Mouse (Mus musculus) midbrain, embryonic 12.5 days (tissue): ENCODE measurements around the gene Gm28308. TPM values are rescaled to one million over a fixed set of nuclear protein-coding genes. Genes with fewer than 3 reads are reported as not detected.
A peak's percentile ranks its signal among the peaks of the same experiment; 100 is the strongest.

Experiments used
- ATAC-seq: fragments of 200-750 bp; cut with Nextera tagmentation; 2 replicates; pipeline ENCODE4 v1.8.0; 2017; ENCODE audit warnings: low read depth, moderate TSS enrichment, moderate library complexity; ENCODE audit not compliant: low FRiP score
- H3K27ac ChIP-seq: fragments of 300-500 bp; sonication (generic); replicated peaks from 2 replicates; pipeline ENCODE4 v1.5.1; 2016; ENCODE audit warnings: mild to moderate bottlenecking
- H3K27me3 ChIP-seq: fragments of 300-500 bp; sonication (generic); 2 replicates; pipeline ENCODE4 v1.6.1; 2016; ENCODE audit warnings: mild to moderate bottlenecking
- H3K36me3 ChIP-seq: fragments of 300-500 bp; sonication (generic); 2 replicates; pipeline ENCODE4 v1.6.1; 2016
- H3K4me1 ChIP-seq: fragments of 300-500 bp; sonication (generic); 2 replicates; pipeline ENCODE4 v1.6.1; 2016
- H3K4me2 ChIP-seq: fragments of 300-500 bp; sonication (generic); replicated peaks from 2 replicates; pipeline ENCODE4 v1.6.1; 2016; ENCODE audit warnings: mild to moderate bottlenecking, moderate library complexity
- H3K4me3 ChIP-seq: fragments of 300-500 bp; sonication (generic); 2 replicates; pipeline ENCODE4 v1.5.1; 2016; ENCODE audit warnings: mild to moderate bottlenecking
- H3K9ac ChIP-seq: fragments of 300-500 bp; sonication (generic); replicated peaks from 2 replicates; pipeline ENCODE4 v1.6.1; 2016; ENCODE audit warnings: mild to moderate bottlenecking, moderate library complexity
- H3K9me3 ChIP-seq: fragments of 300-500 bp; sonication (generic); 2 replicates; pipeline ENCODE4 v1.6.1; 2016; ENCODE audit warnings: mild to moderate bottlenecking
- WGBS: fragments of 180-500 bp; shearing (Covaris S2); methylation state at CpG from one replicate; pipeline ENCODE4 v1.1.7; 2016; 5-methylcytosine and 5-hydroxymethylcytosine counted together
- polyA plus RNA-seq: library from polyadenylated mRNA; unstranded; fragments of >200 nt; fragmentation: Nextera tagmentation; extraction: Ambion mirVana; gene quantifications from 2 replicates; pipeline ENCODE4 v1.2.1, GENCODE M21; 2016

Gene Gm28308
- polyA plus RNA-seq, 1 experiment from 2014 or later: not detected

GRCm38 (mm10) chr6:52179690-52180089, 33.4 kb downstream of the Gm28308 start:
- WGBS: under 1% methylated on average over 10 of the region's 10 CpGs
- no peak overlapping the region for H3K27ac ChIP-seq
- ATAC-seq: no peak
- no peak overlapping the region for H3K9ac ChIP-seq
- no peak overlapping the region for H3K4me3 ChIP-seq
- H3K4me2 ChIP-seq: no peak overlapping the region
- H3K9me3 ChIP-seq: no peaks in the 10 kb centered on the region
- no peaks in the 10 kb centered on the region for H3K36me3 ChIP-seq
- H3K27me3 ChIP-seq: peaks cover 100% of the 10 kb centered on the region
- no peaks in the 10 kb centered on the region for H3K4me1 ChIP-seq

- no peak overlapping the region for H3K4me2 ChIP-seq
- no peak overlapping the region for H3K9ac ChIP-seq
- H3K27me3 ChIP-seq: peaks cover 97% of the 10 kb centered on the region
- no peak overlapping the region for H3K4me3 ChIP-seq
- H3K27ac ChIP-seq: no peak overlapping the region
- no peak for ATAC-seq
- 0% methylated on average over 4 of the region's 4 CpGs for WGBS
- H3K36me3 ChIP-seq: no peaks in the 10 kb centered on the region
- H3K4me1 ChIP-seq: no peaks in the 10 kb centered on the region
- H3K9me3 ChIP-seq: no peaks in the 10 kb centered on the region
Measured at GRCm38 (mm10) chr6:52178918-52179665, 34.0 kb downstream of the Gm28308 start.

DNA sequence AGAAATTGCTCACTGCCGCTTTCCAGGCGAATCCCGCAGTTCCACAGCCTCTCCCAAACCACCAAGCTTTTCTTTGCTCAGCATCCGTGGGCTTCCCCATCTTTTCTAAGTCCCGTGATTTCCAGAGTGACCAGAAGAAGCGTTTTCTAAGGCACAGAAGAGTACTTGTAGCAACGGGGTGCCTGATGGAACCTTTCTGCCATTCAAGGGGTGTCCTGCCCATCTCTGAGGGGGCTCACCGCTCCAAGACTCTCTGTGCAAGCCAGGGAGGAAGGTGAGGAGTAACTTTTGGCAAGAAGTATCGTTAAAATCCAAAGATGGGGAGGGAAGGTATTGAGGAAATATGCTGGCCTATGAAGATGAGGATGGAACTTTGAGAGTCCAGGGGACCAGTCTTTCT, 35.3 kb downstream of the Gm28308 start:
- ATAC-seq: no peak
- Histone ChIP-seq H3K4me2 (no peak overlapping the region), H3K4me1 (peaks cover 1% of the 10 kb centered on the region), H3K9me3 (no peaks in the 10 kb centered on the region), H3K27ac (no peak overlapping the region), H3K36me3 (no peaks in the 10 kb centered on the region), H3K27me3 (peaks cover 96% of the 10 kb centered on the region), H3K9ac (no peak overlapping the region), H3K4me3 (no peak overlapping the region)
- WGBS: 1% methylated on average over 9 of the region's 9 CpGs

DNA sequence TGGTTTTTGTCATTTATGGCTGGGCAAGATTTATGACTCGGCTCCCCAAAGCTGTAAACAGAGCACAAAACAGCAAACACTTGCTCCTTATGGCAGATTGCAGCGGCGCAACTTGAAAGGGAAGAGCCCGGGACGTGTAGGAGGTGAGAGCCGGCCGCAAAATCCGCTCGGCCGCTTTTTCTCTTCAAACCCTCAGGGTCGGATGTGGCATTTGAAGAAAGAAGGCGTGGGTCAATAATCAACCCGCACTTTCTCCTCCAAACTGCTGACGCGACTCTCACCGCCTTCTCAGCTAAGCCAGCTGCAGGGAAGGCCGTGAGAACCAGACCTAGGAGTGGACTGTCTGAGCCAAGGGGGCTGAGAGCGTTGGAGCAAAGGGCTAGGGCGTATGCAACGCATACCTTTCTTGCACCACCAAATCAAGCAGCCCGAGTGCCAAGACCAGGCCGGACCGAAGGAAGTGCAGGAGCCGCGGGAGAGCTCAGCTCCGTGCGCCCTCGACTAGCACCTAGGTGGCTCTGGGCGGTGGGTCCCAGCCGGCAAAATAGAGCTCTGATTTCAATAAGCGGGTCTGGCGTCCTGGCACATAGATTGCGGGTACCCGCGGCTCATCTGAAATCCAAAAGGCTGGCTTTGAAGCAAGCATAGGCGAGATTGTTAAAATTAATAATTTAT, 35.9 kb downstream of the Gm28308 start, which contains the start of gene 5730596B20Rik:
TSS of gene 5730596B20Rik (plus strand) at position 438 of the 675 bp plus-strand sequence.
- Histone ChIP-seq H3K36me3 (no peaks in the 10 kb centered on the region), H3K9ac (no peak within 1 kb of the TSS), H3K27ac (no peak within 1 kb of the TSS), H3K9me3 (no peaks in the 10 kb centered on the region), H3K4me1 (peaks cover 7% of the 10 kb centered on the region), H3K4me3 (no peak within 1 kb of the TSS), H3K4me2 (no peak within 1 kb of the TSS), H3K27me3 (peaks cover 96% of the 10 kb centered on the region)
- ATAC-seq: no peak
- under 1% methylated on average over 36 of the region's 36 CpGs for WGBS

GRCm38 (mm10) chr6:52176391-52176790, 36.7 kb downstream of the Gm28308 start:
- H3K4me3 ChIP-seq: no peak overlapping the region
- 2% methylated on average over 6 of the region's 6 CpGs for WGBS

DNA sequence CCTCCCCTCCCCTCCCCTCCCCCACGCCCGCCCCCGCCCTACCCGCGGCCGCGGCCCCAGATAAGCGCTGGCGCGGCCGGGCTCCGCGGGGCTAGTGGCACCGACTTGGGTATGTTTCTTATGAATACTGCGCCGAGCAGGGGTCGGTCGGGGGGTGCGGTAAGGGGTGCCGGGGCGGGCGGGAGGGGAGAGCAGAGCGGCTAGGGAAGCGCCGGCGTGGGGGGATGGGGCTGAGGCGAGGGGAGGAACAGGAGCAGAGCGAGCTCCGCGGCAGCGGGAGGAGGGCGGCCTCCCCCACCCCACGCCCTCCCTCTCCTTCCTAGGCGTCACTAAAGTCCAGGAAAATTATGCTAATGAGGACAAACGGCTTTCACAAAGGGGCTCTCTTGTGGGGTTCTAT, 37.3 kb downstream of the Gm28308 start:
- 2% methylated on average over 18 of the region's 35 CpGs for WGBS
- H3K9ac ChIP-seq: no peak overlapping the region
- H3K27me3 ChIP-seq: peaks cover 96% of the 10 kb centered on the region
- peak overlapping the region; percentile 13 for H3K4me3 ChIP-seq
- no peak for ATAC-seq
- no peaks in the 10 kb centered on the region for H3K9me3 ChIP-seq
- H3K4me1 ChIP-seq: peaks cover 10% of the 10 kb centered on the region
- H3K4me2 ChIP-seq: no peak overlapping the region
- no peaks in the 10 kb centered on the region for H3K36me3 ChIP-seq
- H3K27ac ChIP-seq: no peak overlapping the region

More at GRCm38 (mm10) chr6:52176391-52176790, 36.7 kb downstream of the Gm28308 start:
- H3K36me3 ChIP-seq: no peaks in the 10 kb centered on the region
- no peak overlapping the region for H3K4me2 ChIP-seq
- no peak overlapping the region for H3K9ac ChIP-seq
- no peak overlapping the region for H3K27ac ChIP-seq
- H3K27me3 ChIP-seq: peaks cover 96% of the 10 kb centered on the region
- no peaks in the 10 kb centered on the region for H3K9me3 ChIP-seq
- no peak for ATAC-seq
- H3K4me1 ChIP-seq: peaks cover 10% of the 10 kb centered on the region

GRCm38 (mm10) chr6:52174968-52175751, 38.0 kb downstream of the Gm28308 start:
- Histone ChIP-seq H3K36me3 (no peaks in the 10 kb centered on the region), H3K9me3 (no peaks in the 10 kb centered on the region), H3K4me1 (peaks cover 10% of the 10 kb centered on the region), H3K9ac (no peak overlapping the region), H3K4me2 (no peak overlapping the region), H3K27me3 (peaks cover 96% of the 10 kb centered on the region), H3K4me3 (peak overlapping the region; percentile 13), H3K27ac (no peak overlapping the region)
- no peak for ATAC-seq
- 1% methylated on average over 41 of the region's 41 CpGs for WGBS

GRCm38 (mm10) chr6:52173648-52174047, 39.5 kb downstream of the Gm28308 start:
- Histone ChIP-seq H3K36me3 (no peaks in the 10 kb centered on the region), H3K27ac (no peak overlapping the region), H3K4me1 (peaks cover 10% of the 10 kb centered on the region), H3K27me3 (peaks cover 93% of the 10 kb centered on the region), H3K4me2 (no peak overlapping the region), H3K9me3 (no peaks in the 10 kb centered on the region), H3K9ac (no peak overlapping the region), H3K4me3 (no peak overlapping the region)
- no peak for ATAC-seq
- 2% methylated on average over 4 of the region's 4 CpGs for WGBS

DNA sequence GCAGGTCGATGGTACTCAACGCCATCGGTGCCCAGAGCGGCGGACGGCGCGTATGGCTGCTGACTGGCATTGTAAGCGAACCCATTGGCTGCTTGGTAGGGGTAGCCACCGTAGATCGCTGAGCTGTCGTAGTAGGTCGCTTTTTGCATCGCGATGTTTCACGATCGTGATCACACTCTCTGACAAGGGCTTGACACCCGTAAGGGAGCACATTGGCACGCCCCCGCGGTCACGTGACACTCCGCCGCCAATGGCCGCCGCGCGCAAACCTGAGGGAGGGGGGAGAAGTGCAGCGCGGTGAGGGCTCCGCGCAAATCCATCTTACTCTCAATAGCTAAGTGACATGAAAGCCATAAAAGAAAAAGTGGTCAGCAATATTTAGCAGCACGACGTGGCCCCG, 40.6 kb downstream of the Gm28308 start:
- Histone ChIP-seq H3K27me3 (peaks cover 93% of the 10 kb centered on the region), H3K4me2 (peak overlapping the region; percentile 27), H3K27ac (no peak overlapping the region), H3K36me3 (no peaks in the 10 kb centered on the region), H3K4me1 (peaks cover 10% of the 10 kb centered on the region), H3K9me3 (no peaks in the 10 kb centered on the region), H3K9ac (no peak overlapping the region), H3K4me3 (peak overlapping the region; percentile 15)
- ATAC-seq: no peak
- WGBS: 1% methylated on average over 35 of the region's 35 CpGs

DNA sequence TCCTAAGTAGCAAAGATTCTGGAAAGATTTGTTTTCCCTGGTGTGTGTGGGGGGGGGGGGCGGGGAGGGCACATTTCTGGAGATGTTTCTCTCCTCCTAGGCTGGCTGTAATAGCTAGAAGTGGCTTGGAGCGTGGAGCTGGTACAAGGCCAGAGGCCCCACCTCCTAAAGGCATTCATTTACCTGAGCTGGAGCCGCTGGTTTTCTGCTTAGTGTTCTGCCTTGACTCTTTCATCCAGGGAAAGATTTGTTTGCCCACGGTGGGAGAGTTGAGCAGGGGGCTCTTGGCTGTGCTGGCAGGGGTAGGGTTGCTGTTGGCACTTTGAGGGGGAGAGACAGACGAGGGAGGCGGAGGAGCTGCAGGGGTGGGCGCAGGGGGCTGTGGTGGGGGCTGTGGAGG, 41.2 kb downstream of the Gm28308 start:
- no peak for ATAC-seq
- H3K9ac ChIP-seq: no peak overlapping the region
- H3K4me3 ChIP-seq: no peak overlapping the region; the same call in 1 of the 2 replicates
- no peaks in the 10 kb centered on the region for H3K9me3 ChIP-seq
- 2% methylated on average over 5 of the region's 7 CpGs for WGBS
- no peak overlapping the region for H3K4me2 ChIP-seq
- H3K36me3 ChIP-seq: no peaks in the 10 kb centered on the region
- H3K4me1 ChIP-seq: peaks cover 10% of the 10 kb centered on the region
- H3K27ac ChIP-seq: no peak overlapping the region
- peaks cover 93% of the 10 kb centered on the region for H3K27me3 ChIP-seq

DNA sequence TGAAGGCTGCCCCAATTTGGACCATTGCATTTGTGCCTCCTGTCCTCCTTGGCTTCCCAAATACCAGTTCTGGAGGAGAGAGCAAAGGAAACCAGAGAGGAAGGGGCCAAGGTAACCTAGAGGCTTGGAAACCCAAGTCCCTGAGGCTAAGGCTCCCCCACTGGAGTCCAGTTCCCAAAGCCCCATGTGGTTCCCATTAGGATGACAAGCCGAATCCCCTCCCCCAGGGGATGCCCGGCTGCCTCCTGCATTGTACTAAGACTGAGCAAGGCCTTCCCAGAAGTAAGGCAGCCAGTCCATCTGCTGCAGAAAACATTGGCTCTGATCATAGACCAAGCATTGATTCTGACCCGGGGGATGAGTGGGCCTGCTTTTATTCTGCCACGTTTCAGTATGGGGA, 41.8 kb downstream of the Gm28308 start:
- Histone ChIP-seq H3K9ac (no peak overlapping the region), H3K4me3 (no peak overlapping the region), H3K27me3 (peaks cover 93% of the 10 kb centered on the region), H3K4me2 (no peak overlapping the region), H3K4me1 (peaks cover 10% of the 10 kb centered on the region), H3K9me3 (no peaks in the 10 kb centered on the region), H3K36me3 (no peaks in the 10 kb centered on the region), H3K27ac (no peak overlapping the region)
- WGBS: 1% methylated on average over 4 of the region's 4 CpGs
- no peak for ATAC-seq

GRCm38 (mm10) chr6:52170898-52171223, 42.3 kb downstream of the Gm28308 start:
- no peak overlapping the region for H3K4me3 ChIP-seq
- H3K4me1 ChIP-seq: peaks cover 10% of the 10 kb centered on the region
- H3K27ac ChIP-seq: no peak overlapping the region
- H3K9ac ChIP-seq: no peak overlapping the region
- H3K36me3 ChIP-seq: no peaks in the 10 kb centered on the region
- ATAC-seq: no peak
- H3K4me2 ChIP-seq: no peak overlapping the region
- 2% methylated on average over 5 of the region's 5 CpGs for WGBS
- peaks cover 93% of the 10 kb centered on the region for H3K27me3 ChIP-seq
- no peaks in the 10 kb centered on the region for H3K9me3 ChIP-seq
